Mouse (Mus musculus) midbrain, embryonic 11.5 days (tissue): ENCODE results near the gene Pcx. TPM values are rescaled to one million over a fixed set of nuclear protein-coding genes. Genes with fewer than 3 reads are reported as not detected.

ENCODE experiments used
- ATAC-seq: fragments of 200-750 bp; cut with Nextera tagmentation; 2 replicates; pipeline ENCODE4 v1.8.0; 2017; ENCODE audit warnings: moderate TSS enrichment, moderate library complexity; ENCODE audit not compliant: low FRiP score
- DNase-seq: peaks from one replicate; pipeline ENCODE4 v3.0.0; 2015; ENCODE audit warnings: low spot score; ENCODE audit errors: missing footprints
- H3K27ac ChIP-seq: fragments of 300-500 bp; sonication (generic); 2 replicates; pipeline ENCODE4 v1.5.1; 2014; ENCODE audit warnings: low read depth, low read length
- H3K27me3 ChIP-seq: fragments of 300-500 bp; sonication (generic); 2 replicates; pipeline ENCODE4 v1.6.1; 2014; ENCODE audit warnings: mild to moderate bottlenecking, low read length, moderate library complexity, mixed read lengths; ENCODE audit not compliant: control insufficient read depth, insufficient read depth
- H3K36me3 ChIP-seq: fragments of 300-500 bp; sonication (generic); 2 replicates; pipeline ENCODE4 v1.6.1; 2014; ENCODE audit warnings: mild to moderate bottlenecking, low read length, moderate library complexity, mixed read lengths; ENCODE audit not compliant: control insufficient read depth, insufficient read depth
- H3K4me1 ChIP-seq: fragments of 300-500 bp; sonication (generic); 2 replicates; pipeline ENCODE4 v1.6.1; 2014; ENCODE audit warnings: low read length; ENCODE audit not compliant: control insufficient read depth, insufficient read depth
- H3K4me2 ChIP-seq: fragments of 300-500 bp; sonication (generic); 2 replicates; pipeline ENCODE4 v1.6.1; 2014; ENCODE audit warnings: mild to moderate bottlenecking, moderate library complexity
- H3K4me3 ChIP-seq: fragments of 300-500 bp; sonication (generic); 2 replicates; pipeline ENCODE4 v1.5.1; 2014; ENCODE audit warnings: low read depth, low read length
- H3K9ac ChIP-seq: fragments of 300-500 bp; sonication (generic); 2 replicates; pipeline ENCODE4 v1.6.1; 2014; ENCODE audit warnings: low read length
- H3K9me3 ChIP-seq: fragments of 300-500 bp; sonication (generic); 2 replicates; pipeline ENCODE4 v1.6.1; 2016; ENCODE audit warnings: low read length; ENCODE audit not compliant: control insufficient read depth
- WGBS: fragments of 180-500 bp; shearing (Covaris S2); extraction: QIAGEN DNeasy Blood & Tissue Kit; methylation state at CpG from one replicate; pipeline ENCODE4 v1.1.7; 2014; 5-methylcytosine and 5-hydroxymethylcytosine counted together
- polyA plus RNA-seq: library from polyadenylated mRNA; unstranded; fragments of >200 nt; fragmentation: Nextera tagmentation; extraction: Ambion mirVana; gene quantifications from 2 replicates; pipeline ENCODE4 v1.2.1, GENCODE M21; 2014

Pcx gene
- polyA plus RNA-seq = 13.8 and 14.0 TPM in 2 replicates

DNA sequence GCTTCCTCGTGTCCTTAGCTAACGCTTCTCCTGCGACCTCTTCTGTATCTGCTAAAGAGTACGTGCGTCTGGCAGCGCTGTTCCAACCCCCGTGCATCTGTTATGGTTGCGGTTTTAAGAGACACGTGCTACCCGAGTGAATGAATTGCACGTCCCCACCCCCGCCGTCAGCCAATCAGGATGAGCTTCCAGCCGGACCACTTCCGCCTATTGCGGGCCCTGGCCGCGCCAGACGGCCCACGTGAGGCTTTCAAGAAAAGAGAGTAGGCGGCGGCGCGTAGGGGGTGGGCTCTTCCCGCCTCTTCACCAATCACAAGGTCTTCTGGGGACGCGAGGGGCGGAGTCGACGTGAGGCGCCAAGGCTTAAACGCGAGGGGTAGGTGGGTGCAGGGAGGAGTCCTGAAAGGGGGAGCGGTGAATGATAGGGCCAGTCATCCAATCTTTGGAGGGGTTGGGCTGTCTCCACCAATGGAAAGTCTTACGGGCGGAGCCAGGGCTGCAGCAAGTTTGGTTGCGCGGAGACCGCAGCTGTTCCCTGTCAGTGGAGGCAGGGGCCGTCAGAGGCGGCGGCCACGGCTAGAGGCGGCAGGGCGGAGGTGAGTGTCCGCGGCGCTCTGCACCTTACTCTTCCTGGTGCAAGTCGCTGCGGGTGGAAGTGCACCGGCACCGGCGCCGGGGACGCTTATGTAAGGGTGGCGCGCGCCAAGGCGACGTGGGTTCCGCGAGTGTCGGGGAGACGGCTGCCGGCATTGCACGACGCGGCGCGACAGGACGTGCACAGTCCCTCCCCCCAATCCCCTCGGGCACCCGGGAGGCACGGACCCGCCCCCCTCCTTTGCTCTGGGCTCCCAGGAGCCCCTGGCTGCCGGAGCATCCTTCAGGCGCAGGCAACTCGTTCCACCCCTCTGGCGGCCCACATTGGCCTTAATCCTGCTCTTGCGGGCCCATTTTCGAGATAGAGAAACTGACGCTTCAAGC, at the start of gene Pcx:
Pcx (plus strand) TSS at position 487 of the 978 bp plus-strand sequence.
- Histone ChIP-seq H3K27ac (no peak within 1 kb of the TSS), H3K4me1 (peaks cover 4% of the 10 kb centered on the region; the same call in 1 of the 2 replicates), H3K9me3 (no peaks in the 10 kb centered on the region), H3K4me2 (peak within 1 kb of the TSS; percentile 77), H3K9ac (peak within 1 kb of the TSS; percentile 54), H3K36me3 (no peaks in the 10 kb centered on the region), H3K27me3 (no peaks in the 10 kb centered on the region), H3K4me3 (peak within 1 kb of the TSS; percentile 71)
- under 1% methylated on average over 82 of the region's 82 CpGs for WGBS
- DNase-seq (peak; percentile 99), ATAC-seq (peak; percentile 100)

DNA sequence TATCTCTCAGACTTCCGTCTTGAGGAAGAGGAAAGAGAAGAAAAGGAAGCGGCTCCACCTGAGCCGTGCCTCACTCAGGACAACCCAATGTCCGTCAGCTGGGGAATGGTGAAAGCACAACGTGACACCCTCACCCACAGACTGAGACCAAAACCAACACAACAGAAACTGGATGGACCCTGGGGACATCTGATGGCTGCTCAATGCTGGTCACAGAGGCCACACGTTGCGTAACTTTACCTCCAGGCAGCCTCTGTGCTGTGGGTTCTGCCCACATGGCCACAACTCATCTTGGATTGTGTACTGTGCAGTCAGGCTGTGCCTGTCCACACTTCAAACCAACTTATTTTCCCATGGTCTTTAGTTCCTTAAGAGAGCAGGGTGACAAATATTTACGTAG, 48.3 kb upstream of the Pcx start:
- ATAC-seq (no peak), DNase-seq (no peak)
- H3K9me3 ChIP-seq = no peaks in the 10 kb centered on the region
- WGBS = 93% methylated on average over 8 of the region's 8 CpGs
- no peak overlapping the region for H3K4me2 ChIP-seq
- H3K9ac ChIP-seq = no peak overlapping the region
- no peaks in the 10 kb centered on the region for H3K36me3 ChIP-seq
- H3K27ac ChIP-seq = no peak overlapping the region
- H3K27me3 ChIP-seq = no peaks in the 10 kb centered on the region
- no peak overlapping the region for H3K4me3 ChIP-seq
- H3K4me1 ChIP-seq = no peaks in the 10 kb centered on the region

DNA sequence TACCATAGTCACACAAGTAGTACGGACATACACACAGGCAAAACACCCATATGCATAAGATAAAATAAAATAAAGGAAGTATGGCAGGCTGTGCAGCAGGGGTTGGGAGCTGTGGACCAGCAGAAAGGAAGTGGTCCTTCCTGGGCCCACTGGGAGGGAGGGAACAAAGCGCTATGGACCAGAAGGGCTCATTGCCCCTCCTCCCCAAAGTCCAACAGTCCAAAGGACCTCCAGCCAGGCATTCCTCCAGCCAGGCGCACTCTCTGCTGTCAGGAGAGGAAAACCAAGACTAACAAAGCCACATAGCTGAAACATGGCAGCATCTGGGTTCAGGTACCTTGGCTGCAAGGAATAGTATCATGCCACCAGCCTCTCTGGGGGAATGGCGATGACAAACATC, 45.6 kb upstream of the Pcx start:
- no peak overlapping the region for H3K4me3 ChIP-seq
- no peaks in the 10 kb centered on the region for H3K27me3 ChIP-seq
- H3K4me1 ChIP-seq = no peaks in the 10 kb centered on the region
- ATAC-seq = no peak
- WGBS = 75% methylated on average over 4 of the region's 4 CpGs
- no peaks in the 10 kb centered on the region for H3K36me3 ChIP-seq
- DNase-seq = no peak
- no peak overlapping the region for H3K27ac ChIP-seq
- no peaks in the 10 kb centered on the region for H3K9me3 ChIP-seq
- H3K9ac ChIP-seq = no peak overlapping the region
- no peak overlapping the region for H3K4me2 ChIP-seq

DNA sequence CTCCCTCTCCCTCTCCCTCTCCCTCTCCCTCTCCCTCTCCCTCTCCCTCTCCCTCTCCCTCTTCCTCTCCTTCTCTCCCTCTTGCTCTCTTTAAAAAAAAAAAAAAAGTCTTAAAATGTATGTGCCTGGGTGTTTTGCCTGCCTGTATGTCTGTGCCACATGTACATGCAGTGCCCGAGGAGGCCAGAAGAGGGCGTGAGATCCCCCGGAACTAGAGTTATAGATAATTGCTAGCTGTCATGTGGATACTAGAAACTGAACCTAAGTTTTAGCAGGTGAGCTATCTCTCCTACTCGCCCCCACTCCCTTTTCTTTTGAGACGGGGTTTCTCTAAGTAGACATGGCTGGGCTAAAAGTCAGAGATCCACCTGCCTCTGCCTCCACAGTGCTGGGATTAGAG, 41.9 kb upstream of the Pcx start:
- ATAC-seq (no peak), DNase-seq (no peak)
- no peak overlapping the region for H3K27ac ChIP-seq
- no peaks in the 10 kb centered on the region for H3K36me3 ChIP-seq
- no peak overlapping the region for H3K9ac ChIP-seq
- no peak overlapping the region for H3K4me3 ChIP-seq
- H3K4me2 ChIP-seq = no peak overlapping the region
- no peaks in the 10 kb centered on the region for H3K27me3 ChIP-seq
- H3K9me3 ChIP-seq = no peaks in the 10 kb centered on the region
- H3K4me1 ChIP-seq = no peaks in the 10 kb centered on the region
- 29% methylated on average over 5 of the region's 5 CpGs for whole genome bisulfite sequencing

DNA sequence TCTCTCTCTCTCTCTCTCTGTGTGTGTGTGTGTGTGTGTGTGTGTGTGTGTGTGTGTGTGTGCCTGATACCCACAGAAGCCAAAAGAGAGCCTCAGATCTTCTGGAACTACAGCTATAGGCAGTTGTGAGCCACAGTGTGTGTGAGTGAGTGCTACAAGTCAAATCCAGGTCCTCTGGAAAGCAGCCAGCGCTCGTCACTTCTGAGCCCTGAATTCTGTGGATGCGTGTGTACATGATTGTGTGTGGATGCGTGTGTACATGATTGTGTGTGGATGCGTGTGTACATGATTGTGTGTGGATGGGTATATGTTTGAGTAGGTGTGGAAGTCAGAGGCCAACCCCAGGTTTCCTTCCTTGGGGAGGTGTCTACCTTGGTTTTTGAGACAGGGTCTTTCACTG, 36.7 kb upstream of the Pcx start:
- no peak overlapping the region for H3K27ac ChIP-seq
- DNase-seq (no peak), ATAC-seq (no peak)
- WGBS = 88% methylated on average over 5 of the region's 5 CpGs
- no peaks in the 10 kb centered on the region for H3K9me3 ChIP-seq
- no peak overlapping the region for H3K9ac ChIP-seq
- H3K4me1 ChIP-seq = peaks cover 4% of the 10 kb centered on the region; the same call in 1 of the 2 replicates
- peaks cover 31% of the 10 kb centered on the region for H3K27me3 ChIP-seq
- H3K4me2 ChIP-seq = no peak overlapping the region
- no peaks in the 10 kb centered on the region for H3K36me3 ChIP-seq
- no peak overlapping the region for H3K4me3 ChIP-seq

DNA sequence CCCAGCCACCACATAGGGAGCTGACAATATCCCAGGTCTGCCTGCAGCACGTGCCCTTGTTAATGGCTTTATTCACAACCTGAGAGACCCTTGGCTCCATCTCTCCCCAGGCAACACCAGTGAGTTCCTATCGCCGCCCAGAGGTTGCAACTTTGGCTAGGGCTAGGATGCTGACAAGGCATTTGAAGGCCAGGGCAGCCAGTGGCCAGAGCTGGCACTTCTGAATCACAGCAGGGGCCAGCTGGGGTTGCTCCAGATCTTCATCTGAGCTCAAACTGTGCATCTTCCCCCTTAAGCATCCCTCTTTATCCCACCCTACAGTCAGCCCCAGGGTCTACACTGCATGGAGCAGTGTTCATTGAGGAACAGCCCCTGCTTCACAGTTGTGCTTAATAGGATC, 35.5 kb upstream of the Pcx start:
- Histone ChIP-seq H3K4me1 (peaks cover 4% of the 10 kb centered on the region; the same call in 1 of the 2 replicates), H3K27ac (no peak overlapping the region), H3K36me3 (no peaks in the 10 kb centered on the region), H3K9ac (no peak overlapping the region), H3K4me2 (no peak overlapping the region), H3K4me3 (no peak overlapping the region), H3K27me3 (peaks cover 31% of the 10 kb centered on the region), H3K9me3 (no peaks in the 10 kb centered on the region)
- ATAC-seq (no peak), DNase-seq (no peak)
- WGBS = 45% methylated on average over 3 of the region's 3 CpGs

DNA sequence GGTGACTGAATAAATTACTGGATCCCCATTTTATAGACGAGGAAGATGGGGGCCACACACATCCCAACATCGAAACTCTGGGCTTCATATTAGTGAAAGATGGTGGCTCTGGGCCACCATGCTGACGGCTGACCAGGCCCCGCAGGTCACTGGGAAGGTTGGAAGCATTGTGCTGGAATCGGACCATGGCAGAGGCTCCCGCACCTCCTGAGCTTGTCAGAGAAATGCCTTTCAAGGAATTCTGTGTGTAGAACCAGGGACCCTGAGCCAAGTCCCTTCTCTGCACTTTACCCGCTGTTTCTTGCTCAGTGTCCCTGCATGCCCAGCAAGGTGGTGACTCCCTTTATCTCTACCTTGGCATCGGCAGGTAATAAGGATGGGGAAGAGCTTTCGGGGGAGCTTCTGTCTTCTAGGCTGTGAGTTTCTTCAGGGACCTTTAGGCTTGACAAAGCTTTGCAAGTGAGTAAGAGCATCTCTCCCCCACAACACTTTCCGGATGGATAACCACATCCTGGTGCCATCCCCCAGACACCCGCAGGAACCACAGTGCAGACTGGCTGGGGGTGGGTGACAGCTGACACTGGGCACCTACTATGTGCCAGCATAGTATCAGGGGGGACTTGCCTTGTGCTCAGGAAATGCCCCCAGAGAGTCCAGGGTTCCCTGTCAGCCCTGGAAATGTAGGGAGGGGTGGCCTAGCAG, 34.9 kb upstream of the Pcx start:
- ATAC-seq = no peak
- Histone ChIP-seq H3K27me3 (peaks cover 31% of the 10 kb centered on the region), H3K36me3 (no peaks in the 10 kb centered on the region), H3K4me1 (peaks cover 4% of the 10 kb centered on the region; the same call in 1 of the 2 replicates), H3K4me3 (no peak overlapping the region), H3K9ac (no peak overlapping the region), H3K9me3 (no peaks in the 10 kb centered on the region), H3K4me2 (no peak overlapping the region), H3K27ac (no peak overlapping the region)
- peak; percentile 83 for DNase-seq
- WGBS = 76% methylated on average over 11 of the region's 11 CpGs

DNA sequence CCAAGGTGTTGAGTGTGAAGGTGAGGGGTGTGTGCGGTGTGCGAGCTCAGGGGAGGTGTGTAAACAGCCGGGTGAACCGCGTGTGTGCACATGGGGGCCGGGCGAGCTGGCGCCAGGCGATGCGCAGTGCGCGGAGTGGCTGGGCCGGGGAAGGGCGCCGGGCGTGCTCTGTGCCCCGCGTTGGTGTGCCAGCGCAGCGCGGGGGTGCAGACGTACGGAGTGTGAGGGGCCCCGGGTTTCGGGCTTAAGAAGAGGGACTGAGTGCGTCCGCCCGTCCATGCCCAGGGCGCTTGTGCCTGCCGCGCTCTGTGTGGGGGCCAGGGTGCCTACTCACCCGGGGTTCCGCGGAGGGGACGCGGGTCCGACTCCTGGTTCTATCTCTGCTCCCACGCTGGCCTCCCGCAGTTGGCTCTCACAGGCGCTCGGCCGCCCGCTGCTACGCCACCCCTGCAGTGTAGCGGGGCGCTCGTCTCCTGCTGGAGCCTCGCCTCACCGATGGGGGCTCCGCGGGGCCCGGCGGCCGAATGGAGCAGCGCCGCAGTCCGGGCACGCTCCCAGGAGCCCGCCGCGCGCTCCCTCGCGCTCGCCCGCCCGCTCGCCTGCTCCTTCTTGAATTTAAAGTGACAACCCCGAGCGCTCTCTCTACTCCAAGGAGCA, 33.5 kb upstream of the Pcx start:
- WGBS = under 1% methylated on average over 69 of the region's 70 CpGs
- Histone ChIP-seq H3K4me1 (peaks cover 4% of the 10 kb centered on the region; the same call in 1 of the 2 replicates), H3K27me3 (peaks cover 31% of the 10 kb centered on the region), H3K36me3 (no peaks in the 10 kb centered on the region), H3K4me3 (peak overlapping the region; percentile 43), H3K4me2 (peak overlapping the region; percentile 96), H3K27ac (no peak overlapping the region), H3K9me3 (no peaks in the 10 kb centered on the region), H3K9ac (peak overlapping the region; percentile 33)
- ATAC-seq = peak; percentile 59
- peak; percentile 94 for DNase-seq
